Mouse (Mus musculus) liver, postnatal 0 days (tissue): ENCODE results near the gene Sclt1. TPM values are rescaled to one million over a fixed set of nuclear protein-coding genes. Genes with fewer than 3 reads are reported as not detected.

Experiments
- ATAC-seq: fragments of 200-750 bp; cut with Nextera tagmentation; 2 replicates; pipeline ENCODE4 v1.8.0; 2017; ENCODE audit warnings: mild to moderate bottlenecking, moderate library complexity
- DNase-seq: peaks from one replicate; pipeline ENCODE4 v3.0.0-alpha.2; 2016
- H3K27ac ChIP-seq: fragments of 300-500 bp; sonication (generic); 2 replicates; pipeline ENCODE4 v1.5.1; 2014; ENCODE audit warnings: antibody characterized with exemption, moderate library complexity, mild to moderate bottlenecking, low read depth
- H3K27me3 ChIP-seq: fragments of 300-500 bp; sonication (generic); 2 replicates; pipeline ENCODE4 v1.6.1; 2014; ENCODE audit warnings: low read length, control low read depth, mixed read lengths; ENCODE audit not compliant: insufficient read depth
- H3K36me3 ChIP-seq: fragments of 300-500 bp; sonication (generic); replicated peaks from 2 replicates; pipeline ENCODE4 v1.6.1; 2014; ENCODE audit warnings: mild to moderate bottlenecking, control low read depth, low read length, moderate library complexity, mixed read lengths; ENCODE audit not compliant: insufficient read depth
- H3K4me1 ChIP-seq: fragments of 300-500 bp; sonication (generic); 2 replicates; pipeline ENCODE4 v1.6.1; 2014; ENCODE audit warnings: antibody characterized with exemption, mild to moderate bottlenecking, control low read depth; ENCODE audit not compliant: insufficient read depth
- H3K4me2 ChIP-seq: fragments of 300-500 bp; sonication (generic); 2 replicates; pipeline ENCODE4 v1.6.1; 2014; ENCODE audit warnings: low read depth, mild to moderate bottlenecking, low read length, moderate library complexity, mixed read lengths
- H3K4me3 ChIP-seq: fragments of 300-500 bp; sonication (generic); 2 replicates; pipeline ENCODE4 v1.5.1; 2014; ENCODE audit warnings: low read depth, low read length
- H3K9ac ChIP-seq: fragments of 300-500 bp; sonication (generic); replicated peaks from 2 replicates; pipeline ENCODE4 v1.6.1; 2014; ENCODE audit warnings: mild to moderate bottlenecking, moderate library complexity
- H3K9me3 ChIP-seq: fragments of 300-500 bp; sonication (generic); 2 replicates; pipeline ENCODE4 v1.6.1; 2016; ENCODE audit warnings: mild to moderate bottlenecking, control low read depth, low read length, mixed read lengths
- CTCF ChIP-seq: sonication (generic); IDR thresholded peaks from 2 replicates; pipeline ENCODE4 v1.5.1; 2016; ENCODE audit warnings: antibody characterized with exemption, low read depth
- EP300 ChIP-seq: IDR thresholded peaks from 2 replicates; pipeline ENCODE4 v1.6.1; 2016; ENCODE audit warnings: antibody characterized with exemption, low read depth, mild to moderate bottlenecking
- WGBS: fragments of 180-500 bp; shearing (Covaris S2); extraction: QIAGEN DNeasy Blood & Tissue Kit; methylation state at CpG from one replicate; pipeline ENCODE4 v1.1.7; 2014; ENCODE audit not compliant: insufficient replicate concordance; 5-methylcytosine and 5-hydroxymethylcytosine counted together
- polyA plus RNA-seq: library from polyadenylated mRNA; unstranded; fragments of >200 nt; fragmentation: Nextera tagmentation; extraction: Ambion mirVana; gene quantifications from 2 replicates; pipeline ENCODE4 v1.2.1, GENCODE M21; 2015

Sclt1 gene
- polyA plus RNA-seq, 1 experiment from 2014 or later = 5.0 TPM

DNA sequence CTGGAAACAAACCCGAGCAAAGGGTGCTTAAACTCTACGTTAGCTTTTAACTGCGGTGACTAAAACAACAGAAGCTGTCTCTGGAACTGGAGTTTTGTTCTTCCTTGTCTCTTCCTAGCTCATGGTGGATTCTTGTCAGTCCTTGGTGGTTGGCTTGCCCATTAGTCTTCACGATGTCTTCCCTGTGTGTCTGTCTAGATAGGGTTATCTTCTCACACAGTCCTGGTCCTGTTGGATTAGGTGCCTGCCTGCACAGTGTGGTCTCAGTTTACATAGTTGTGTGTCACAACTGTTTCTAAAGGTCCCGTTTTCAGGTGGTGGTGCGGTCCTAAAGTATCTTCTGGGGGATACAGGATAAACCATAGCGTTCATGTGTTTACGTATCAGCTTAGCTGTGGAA, 145.3 kb downstream of the Sclt1 start:
- no peak overlapping the region for H3K9ac ChIP-seq
- peaks cover 70% of the 10 kb centered on the region for H3K36me3 ChIP-seq
- WGBS = 85% methylated on average over 8 of the region's 8 CpGs
- no peak overlapping the region for H3K4me3 ChIP-seq
- H3K4me2 ChIP-seq = no peak overlapping the region
- no peak for TF ChIP-seq EP300
- TF ChIP-seq CTCF = no peak
- DNase-seq (no peak), ATAC-seq (no peak)
- H3K27ac ChIP-seq = no peak overlapping the region
- no peaks in the 10 kb centered on the region for H3K9me3 ChIP-seq
- no peaks in the 10 kb centered on the region for H3K27me3 ChIP-seq
- H3K4me1 ChIP-seq = peaks cover 5% of the 10 kb centered on the region; the same call in 1 of the 2 replicates

DNA sequence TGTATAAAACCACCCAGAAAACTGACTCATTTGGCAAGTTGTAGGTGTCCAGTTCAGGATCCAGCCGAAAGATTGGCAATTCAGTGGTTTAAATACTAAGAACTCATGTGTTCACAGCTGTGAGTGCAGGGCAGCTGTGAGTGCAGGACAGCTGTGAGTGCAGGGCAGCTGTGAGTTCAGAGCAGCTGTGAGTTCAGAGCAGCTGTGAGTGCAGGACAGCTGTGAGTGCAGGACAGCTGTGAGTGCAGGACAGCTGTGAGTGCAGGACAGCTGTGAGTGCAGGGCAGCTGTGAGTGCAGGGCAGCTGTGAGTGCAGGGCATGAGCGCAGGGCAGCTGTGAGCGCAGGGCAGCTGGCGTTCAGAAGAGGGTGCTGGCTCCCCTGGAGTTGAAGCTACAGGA, 147.3 kb downstream of the Sclt1 start:
- peaks cover 70% of the 10 kb centered on the region for H3K36me3 ChIP-seq

DNA sequence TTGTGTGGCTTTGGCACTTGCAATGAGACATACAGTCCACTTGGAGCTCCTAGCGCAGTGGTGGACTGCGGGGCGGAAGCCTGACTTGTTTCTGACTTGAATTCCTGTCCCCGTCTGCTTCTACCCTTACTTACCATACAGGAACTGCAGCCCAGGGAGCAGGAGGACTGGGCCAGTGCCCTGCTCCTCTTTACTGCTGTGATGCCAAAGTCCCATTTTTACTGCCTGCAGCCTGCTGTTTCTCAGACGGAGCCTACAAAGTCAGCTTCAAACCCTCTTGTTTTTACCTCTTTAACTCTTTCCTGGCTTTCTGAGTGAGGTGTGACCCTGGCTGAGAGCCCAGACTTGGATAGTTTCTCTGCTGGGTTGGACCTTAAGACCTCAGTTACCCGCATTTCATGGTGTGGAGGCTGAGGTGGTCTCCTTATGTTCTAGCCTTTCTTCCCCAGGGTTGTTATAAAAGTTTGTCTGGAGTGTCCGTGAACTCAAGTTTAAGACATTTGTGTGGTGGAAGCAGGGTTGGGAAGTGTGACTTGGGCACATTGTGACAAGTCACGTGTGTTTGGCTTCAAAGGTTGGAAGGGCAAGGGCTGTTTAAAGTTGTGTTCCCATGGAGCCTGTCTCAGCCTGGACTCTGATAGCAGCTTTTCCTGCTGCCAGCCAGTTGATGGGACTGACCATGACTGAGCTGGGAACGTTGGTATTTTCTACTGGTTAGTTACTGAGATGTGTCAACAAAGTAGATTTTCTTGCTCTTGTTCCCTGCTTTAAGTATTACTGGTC, 148.0 kb downstream of the Sclt1 start:
- H3K9ac ChIP-seq = no peak overlapping the region
- no peaks in the 10 kb centered on the region for H3K27me3 ChIP-seq
- TF ChIP-seq CTCF (no peak), EP300 (no peak)
- 0 out of 2 replicates have a peak overlapping the region, but pooled peaks have one; percentile 11 for H3K27ac ChIP-seq
- no peak overlapping the region for H3K4me2 ChIP-seq
- ATAC-seq = peak; percentile 65
- WGBS = 73% methylated on average over 9 of the region's 9 CpGs
- DNase-seq = no peak
- peaks cover 71% of the 10 kb centered on the region for H3K36me3 ChIP-seq
- no peaks in the 10 kb centered on the region for H3K9me3 ChIP-seq
- no peak overlapping the region for H3K4me3 ChIP-seq
- H3K4me1 ChIP-seq = peaks cover 16% of the 10 kb centered on the region

More for the DNA sequence above, 147.3 kb downstream of the Sclt1 start:
- no peak overlapping the region for H3K9ac ChIP-seq
- H3K9me3 ChIP-seq = no peaks in the 10 kb centered on the region
- no peak overlapping the region for H3K4me3 ChIP-seq
- 0 out of 2 replicates have a peak overlapping the region, but pooled peaks have one; percentile 11 for H3K27ac ChIP-seq
- no peak for ATAC-seq
- peaks cover 10% of the 10 kb centered on the region for H3K4me1 ChIP-seq
- WGBS = 91% methylated on average over 4 of the region's 4 CpGs
- no peak for DNase-seq
- TF ChIP-seq CTCF (no peak), EP300 (no peak)
- H3K27me3 ChIP-seq = no peaks in the 10 kb centered on the region
- no peak overlapping the region for H3K4me2 ChIP-seq

DNA sequence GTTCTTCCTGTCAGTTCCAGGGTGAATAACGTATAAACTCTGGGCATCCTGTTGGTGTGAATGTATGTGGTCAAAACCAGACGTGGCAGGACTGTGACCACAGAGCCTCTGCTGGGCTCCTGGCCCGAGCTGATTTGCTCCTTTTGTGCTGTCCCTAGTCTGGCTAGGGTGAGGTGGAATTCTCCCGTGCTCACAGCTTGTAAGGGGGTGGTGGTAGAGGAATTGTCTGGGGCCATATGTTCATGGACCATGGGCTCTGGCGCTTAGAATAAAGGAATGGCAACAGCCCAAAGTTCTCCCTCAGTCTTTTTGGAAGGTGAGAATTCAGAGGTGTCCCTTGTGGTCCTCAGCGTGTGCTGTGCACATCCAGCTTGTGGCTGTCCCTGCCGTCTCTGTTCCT, 149.5 kb downstream of the Sclt1 start:
- Histone ChIP-seq H3K9me3 (no peaks in the 10 kb centered on the region), H3K4me3 (no peak overlapping the region), H3K9ac (no peak overlapping the region), H3K27me3 (no peaks in the 10 kb centered on the region), H3K4me1 (peaks cover 27% of the 10 kb centered on the region), H3K27ac (no peak overlapping the region), H3K4me2 (no peak overlapping the region), H3K36me3 (peaks cover 65% of the 10 kb centered on the region)
- no peak for ATAC-seq
- no peak for DNase-seq
- no peak for TF ChIP-seq CTCF
- no peak for TF ChIP-seq EP300
- 71% methylated on average over 7 of the region's 7 CpGs for WGBS

DNA sequence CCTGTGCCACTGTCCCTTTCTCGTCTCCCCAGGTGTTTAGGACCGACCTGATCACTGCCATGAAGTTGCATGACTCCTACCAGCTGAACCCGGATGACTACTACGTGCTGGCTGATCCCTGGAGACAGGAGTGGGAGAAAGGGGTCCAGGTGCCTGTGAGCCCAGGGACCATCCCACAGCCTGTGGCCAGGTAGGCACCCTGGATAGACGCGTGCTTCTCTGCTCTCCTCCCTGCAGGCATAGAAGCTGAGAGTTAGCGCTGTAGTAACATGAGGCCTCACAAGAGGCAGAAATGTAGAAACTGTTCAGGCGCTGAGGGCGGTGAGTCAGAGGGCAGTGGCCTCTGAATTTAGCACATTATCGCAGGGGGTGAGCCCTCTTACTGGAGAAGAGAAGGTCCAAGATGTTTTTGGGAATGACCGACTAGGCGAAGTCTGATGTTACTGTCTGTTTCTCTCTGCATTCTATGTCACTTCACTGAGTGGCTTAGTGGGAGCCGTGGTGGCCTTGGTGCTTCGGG, 150.6 kb downstream of the Sclt1 start:
- no peak overlapping the region for H3K9ac ChIP-seq
- H3K4me2 ChIP-seq = no peak overlapping the region
- peaks cover 54% of the 10 kb centered on the region for H3K36me3 ChIP-seq
- 92% methylated on average over 14 of the region's 14 CpGs for WGBS
- no peak overlapping the region for H3K27ac ChIP-seq
- no peak for DNase-seq
- no peak for ATAC-seq
- no peaks in the 10 kb centered on the region for H3K9me3 ChIP-seq
- TF ChIP-seq EP300 (no peak), CTCF (no peak)
- H3K4me3 ChIP-seq = no peak overlapping the region
- H3K27me3 ChIP-seq = no peaks in the 10 kb centered on the region
- peaks cover 27% of the 10 kb centered on the region for H3K4me1 ChIP-seq

DNA sequence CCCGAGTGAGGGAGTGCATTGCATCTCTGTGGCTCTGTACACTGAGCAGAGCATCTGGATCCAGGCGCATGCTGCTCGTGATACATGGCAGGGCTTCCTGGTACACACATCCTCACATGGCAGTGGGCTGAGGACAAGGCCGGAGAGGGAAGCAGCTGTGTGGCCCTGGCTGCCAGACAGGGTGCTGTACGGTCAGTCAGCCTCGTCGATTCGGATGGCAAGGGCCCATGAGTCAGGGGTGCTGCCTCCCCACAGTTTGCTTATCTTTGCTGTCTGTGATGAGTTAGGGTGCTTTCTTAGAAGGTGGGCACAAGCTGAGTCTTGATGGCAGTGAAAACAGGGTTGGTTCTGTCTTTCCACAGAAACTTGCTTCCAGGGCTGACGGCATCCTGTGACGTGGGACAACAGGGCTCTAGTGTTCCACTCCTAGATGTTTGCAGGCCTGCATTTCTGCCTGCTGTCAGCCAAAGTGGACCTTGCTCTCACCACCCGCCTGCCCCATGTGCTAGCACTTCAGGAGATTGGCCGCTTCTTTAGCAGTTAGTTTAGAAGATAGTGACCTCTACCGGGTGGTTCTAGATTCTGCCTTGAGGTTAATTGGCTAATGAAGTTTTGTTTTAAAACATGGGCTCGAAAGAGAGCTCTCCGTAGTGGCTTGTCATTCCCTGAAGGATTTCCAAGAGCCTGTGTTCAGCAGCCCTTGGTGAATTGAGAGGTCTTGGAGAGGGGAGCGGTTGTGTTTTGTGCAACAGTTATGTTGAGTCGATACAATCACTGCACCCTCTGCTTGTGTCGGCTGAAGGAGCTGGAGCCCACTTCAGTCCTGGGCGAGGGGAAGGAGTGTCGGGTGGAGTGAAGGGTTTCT, 151.4 kb downstream of the Sclt1 start:
- DNase-seq (peak; percentile 59), ATAC-seq (peak; percentile 90)
- H3K36me3 ChIP-seq = peaks cover 46% of the 10 kb centered on the region
- no peak overlapping the region for H3K9ac ChIP-seq
- no peaks in the 10 kb centered on the region for H3K9me3 ChIP-seq
- peak; percentile 55 for TF ChIP-seq CTCF
- TF ChIP-seq EP300 = no peak
- 74% methylated on average over 20 of the region's 20 CpGs for WGBS
- H3K4me2 ChIP-seq = no peak overlapping the region
- no peak overlapping the region for H3K4me3 ChIP-seq
- H3K27me3 ChIP-seq = no peaks in the 10 kb centered on the region
- peaks cover 27% of the 10 kb centered on the region for H3K4me1 ChIP-seq
- H3K27ac ChIP-seq = peak overlapping the region; percentile 71; the same call in 1 of the 2 replicates
